Mouse (Mus musculus) bone marrow macrophage, adult 2 months (primary cell): ENCODE measurements around the gene Ifi206.

Experiments
- CTCF ChIP-seq: IDR thresholded peaks from 2 replicates; pipeline ENCODE4 v1.5.1; 2012; ENCODE audit warnings: low read depth, mild to moderate bottlenecking, low read length, moderate library complexity
- POLR2A ChIP-seq: IDR thresholded peaks from 2 replicates; pipeline ENCODE4 v1.6.1; 2012; ENCODE audit warnings: mild to moderate bottlenecking, low read depth, low read length, borderline replicate concordance

- TF ChIP-seq CTCF (no peak), POLR2A (no peak)
Observed at GRCm38 (mm10) chr1:173441210-173441609, 49.6 kb downstream of the Ifi206 start.
